Mouse (Mus musculus) lung, postnatal 36 days (tissue): ENCODE results near the gene Srp14.

Experiments used
- DNase-seq: peaks from one replicate; pipeline ENCODE4 v3.0.0; 2022; ENCODE audit warnings: mixed read lengths

Gene Srp14

GRCm38 (mm10) chr2:118479550-118479909 lies at the start of gene Srp14:
TSS of gene Srp14 (minus strand) at chr2:118479711.
- DNase-seq = peak; percentile 95

GRCm38 (mm10) chr2:118526545-118526944 lies 47.0 kb upstream of the Srp14 start:
- no peak for DNase-seq

- no peak for DNase-seq
Observed at GRCm38 (mm10) chr2:118524811-118525210, 45.3 kb upstream of the Srp14 start.

GRCm38 (mm10) chr2:118523163-118523730 lies 43.7 kb upstream of the Srp14 start:
- no peak for DNase-seq

GRCm38 (mm10) chr2:118522265-118522664 lies 42.8 kb upstream of the Srp14 start:
- DNase-seq = peak; percentile 76

- peak; percentile 84 for DNase-seq
Observed at GRCm38 (mm10) chr2:118520042-118520933, 40.8 kb upstream of the Srp14 start.

GRCm38 (mm10) chr2:118512418-118513377 lies 33.2 kb upstream of the Srp14 start:
- no peak for DNase-seq

GRCm38 (mm10) chr2:118511779-118512417 lies 32.4 kb upstream of the Srp14 start:
- no peak for DNase-seq

GRCm38 (mm10) chr2:118510447-118511310 lies 31.2 kb upstream of the Srp14 start:
- peak; percentile 96 for DNase-seq

- no peak for DNase-seq
Observed at GRCm38 (mm10) chr2:118509688-118510446, 30.4 kb upstream of the Srp14 start.

- DNase-seq = no peak
Observed at GRCm38 (mm10) chr2:118507126-118507525, 27.6 kb upstream of the Srp14 start.

- DNase-seq = no peak
Observed at GRCm38 (mm10) chr2:118500191-118500590, 20.7 kb upstream of the Srp14 start.

GRCm38 (mm10) chr2:118499135-118499961 lies 19.8 kb upstream of the Srp14 start:
- DNase-seq = peak; percentile 74

GRCm38 (mm10) chr2:118498476-118498875 lies 19.0 kb upstream of the Srp14 start:
- DNase-seq = no peak

- no peak for DNase-seq
Observed at GRCm38 (mm10) chr2:118497890-118498289, 18.4 kb upstream of the Srp14 start.

- no peak for DNase-seq
Observed at GRCm38 (mm10) chr2:118495024-118495423, 15.5 kb upstream of the Srp14 start.

- DNase-seq = no peak
Observed at GRCm38 (mm10) chr2:118491741-118492395, 12.4 kb upstream of the Srp14 start.

GRCm38 (mm10) chr2:118491281-118491731 lies 11.8 kb upstream of the Srp14 start:
- peak; percentile 69 for DNase-seq
